Mouse (Mus musculus) MEL (cell line): ENCODE results near the gene Actr2. TPM values are rescaled to one million over a fixed set of nuclear protein-coding genes. Genes with fewer than 3 reads are reported as not detected.

Experiments used
- DNase-seq: peaks from one replicate; pipeline ENCODE4 v3.0.0; 2011; ENCODE audit warnings: low read depth, low spot score
- H3K27ac ChIP-seq: 2 replicates; pipeline ENCODE4 v1.5.1; 2012; ENCODE audit warnings: low read depth, mild to moderate bottlenecking, control low read depth, low read length, moderate library complexity; ENCODE audit not compliant: control insufficient read depth
- H3K27me3 ChIP-seq, 2 experiments: fragments of 150-350 bp in 1 of 2; sonication (generic) in 1 of 2; 2 replicates each; pipeline ENCODE4 v1.6.1; 2012; ENCODE audit warnings: low read length in 2 of 2, mild to moderate bottlenecking in 2 of 2, improper control_type of control experiment in 1 of 2, moderate library complexity in 1 of 2; ENCODE audit not compliant: insufficient read depth in 2 of 2, control insufficient read depth in 1 of 2
- H3K36me3 ChIP-seq, 2 experiments: 2 replicates each; pipeline ENCODE4 v1.6.1; 2012 to 2014; ENCODE audit warnings: low read length in 2 of 2, improper control_type of control experiment in 1 of 2, inconsistent platforms in 1 of 2, mild to moderate bottlenecking in 1 of 2; ENCODE audit not compliant: insufficient read depth in 2 of 2, control insufficient read depth in 1 of 2
- H3K4me1 ChIP-seq, 2 experiments: fragments of 150-350 bp in 1 of 2; sonication (generic) in 1 of 2; 2 replicates each; pipeline ENCODE4 v1.6.1; 2012; ENCODE audit warnings: low read length in 2 of 2, improper control_type of control experiment in 1 of 2, mild to moderate bottlenecking in 1 of 2; ENCODE audit not compliant: insufficient read depth in 2 of 2, control insufficient read depth in 1 of 2
- H3K4me3 ChIP-seq, 2 experiments: fragments of 150-350 bp in 1 of 2; sonication (generic) in 1 of 2; 2 replicates each; pipeline ENCODE4 v1.5.1; 2012; ENCODE audit warnings: low read depth in 2 of 2, low read length in 2 of 2, mild to moderate bottlenecking in 2 of 2, moderate library complexity in 2 of 2, control low read depth in 1 of 2, improper control_type of control experiment in 1 of 2; ENCODE audit not compliant: control insufficient read depth in 1 of 2, insufficient read depth in 1 of 2
- H3K79me2 ChIP-seq: 2 replicates; pipeline ENCODE4 v1.6.1; 2012; ENCODE audit warnings: mild to moderate bottlenecking, low read length, moderate library complexity; ENCODE audit not compliant: control insufficient read depth, poor library complexity, insufficient read depth
- H3K9ac ChIP-seq: 2 replicates; pipeline ENCODE4 v1.6.1; 2012; ENCODE audit warnings: low read depth, mild to moderate bottlenecking, control low read depth, low read length, moderate library complexity; ENCODE audit not compliant: control insufficient read depth, poor library complexity, severe bottlenecking
- H3K9me3 ChIP-seq: fragments of 150-350 bp; sonication (generic); replicated peaks from 2 replicates; pipeline ENCODE4 v1.6.1; 2012; ENCODE audit warnings: mild to moderate bottlenecking, low read length, improper control_type of control experiment, moderate library complexity; ENCODE audit not compliant: insufficient read depth
- CHD1 ChIP-seq: IDR thresholded peaks from 2 replicates; pipeline ENCODE4 v1.6.1; 2012; ENCODE audit warnings: low read depth, mild to moderate bottlenecking, inconsistent platforms, low read length, improper control_type of control experiment
- CHD2 ChIP-seq: IDR thresholded peaks from 2 replicates; pipeline ENCODE4 v1.6.1; 2011; ENCODE audit warnings: low read length, improper control_type of control experiment
- CTCF ChIP-seq, 3 experiments: IDR thresholded peaks in 2 of 3; conservative IDR thresholded peaks in 1 of 3; 2 replicates each; pipeline ENCODE4 v1.5.1; 2011 to 2012; ENCODE audit warnings: low read length in 3 of 3, low read depth in 2 of 3, mild to moderate bottlenecking in 2 of 3, improper control_type of control experiment in 1 of 3, inconsistent platforms in 1 of 3, mixed read lengths in 1 of 3, moderate library complexity in 1 of 3; ENCODE audit not compliant: control insufficient read depth in 1 of 3, insufficient read depth in 1 of 3, poor library complexity in 1 of 3, severe bottlenecking in 1 of 3
- EP300 ChIP-seq, 2 experiments: IDR thresholded peaks; 2 replicates each; pipeline ENCODE4 v1.6.1; 2011; ENCODE audit warnings: improper control_type of control experiment in 2 of 2, low read length in 2 of 2, low read depth in 1 of 2, mild to moderate bottlenecking in 1 of 2
- ETS1 ChIP-seq: IDR thresholded peaks from 2 replicates; pipeline ENCODE4 v1.6.1; 2012; ENCODE audit warnings: low read depth, mild to moderate bottlenecking, inconsistent platforms, low read length, improper control_type of control experiment, moderate library complexity
- GATA1 ChIP-seq: IDR thresholded peaks from 2 replicates; pipeline ENCODE4 v1.6.1; 2011; ENCODE audit warnings: low read depth, low read length, improper control_type of control experiment
- KAT2A ChIP-seq: conservative IDR thresholded peaks from 2 replicates; pipeline ENCODE4 v1.6.1; 2012; ENCODE audit warnings: low read depth, low read length, improper control_type of control experiment, inconsistent platforms
- MAFK ChIP-seq: IDR thresholded peaks from 2 replicates; pipeline ENCODE4 v1.6.1; 2011; ENCODE audit warnings: low read depth, mild to moderate bottlenecking, low read length, improper control_type of control experiment, borderline replicate concordance
- MXI1 ChIP-seq: IDR thresholded peaks from 2 replicates; pipeline ENCODE4 v1.6.1; 2011; ENCODE audit warnings: mild to moderate bottlenecking, low read depth, low read length, improper control_type of control experiment
- MYC ChIP-seq: IDR thresholded peaks from 2 replicates; pipeline ENCODE4 v1.6.1; 2011; ENCODE audit warnings: low read depth, mild to moderate bottlenecking, low read length, improper control_type of control experiment, moderate library complexity
- POLR2AphosphoS2 ChIP-seq: IDR thresholded peaks from 2 replicates; pipeline ENCODE4 v1.6.1; 2011; ENCODE audit warnings: low read length, improper control_type of control experiment
- POLR2AphosphoS5 ChIP-seq: IDR thresholded peaks from 2 replicates; pipeline ENCODE4 v1.6.1; 2012; ENCODE audit warnings: low read depth, borderline replicate concordance, mild to moderate bottlenecking, inconsistent platforms, low read length, moderate library complexity, mixed read lengths
- RCOR1 ChIP-seq: IDR thresholded peaks from 2 replicates; pipeline ENCODE4 v1.6.1; 2012; ENCODE audit warnings: low read depth, mild to moderate bottlenecking, inconsistent platforms, low read length, improper control_type of control experiment
- SMC3 ChIP-seq: IDR thresholded peaks from 2 replicates; pipeline ENCODE4 v1.6.1; 2011; ENCODE audit warnings: low read depth, low read length, improper control_type of control experiment
- TAL1 ChIP-seq: IDR thresholded peaks from 2 replicates; pipeline ENCODE4 v1.6.1; 2012; ENCODE audit warnings: mild to moderate bottlenecking, inconsistent platforms, low read length, moderate library complexity, mixed read lengths
- TBP ChIP-seq: IDR thresholded peaks from 2 replicates; pipeline ENCODE4 v1.8.0; 2011; ENCODE audit warnings: low read depth, low read length, improper control_type of control experiment
- TCF12 ChIP-seq: IDR thresholded peaks from 2 replicates; pipeline ENCODE4 v1.6.1; 2014; ENCODE audit warnings: low read depth, mild to moderate bottlenecking, inconsistent platforms, low read length, improper control_type of control experiment, moderate library complexity
- ZC3H11A ChIP-seq: IDR thresholded peaks from 2 replicates; pipeline ENCODE4 v1.6.1; 2012; ENCODE audit warnings: low read depth, mild to moderate bottlenecking, inconsistent platforms, low read length, improper control_type of control experiment
- ZKSCAN1 ChIP-seq: IDR thresholded peaks from 2 replicates; pipeline ENCODE4 v1.6.1; 2012; ENCODE audit warnings: low read depth, mild to moderate bottlenecking, inconsistent platforms, low read length, improper control_type of control experiment, moderate library complexity
- ZMIZ1 ChIP-seq: IDR thresholded peaks from 2 replicates; pipeline ENCODE4 v1.6.1; 2012; ENCODE audit warnings: low read depth, mild to moderate bottlenecking, inconsistent platforms, low read length, improper control_type of control experiment, moderate library complexity
- ZNF384 ChIP-seq: IDR thresholded peaks from 2 replicates; pipeline ENCODE4 v1.6.1; 2012; ENCODE audit warnings: low read depth, mild to moderate bottlenecking, inconsistent platforms, low read length, improper control_type of control experiment
- polyA plus RNA-seq, 2 experiments: library from polyadenylated mRNA; stranded (reverse) in 1 of 2; unstranded in 1 of 2; fragments of >175 nt in 1 of 2; fragments of >200 nt in 1 of 2; gene quantifications; 2 replicates each; pipeline versions ENCODE4 v1.2.1 to v1.2.4; 2012; ENCODE audit warnings: low replicate concordance in 2 of 2, low read depth in 1 of 2; ENCODE audit not compliant: insufficient read length in 2 of 2, insufficient read depth in 1 of 2, missing spikeins in 1 of 2
- total RNA-seq: library from RNA; depleted of rRNA; stranded (reverse); fragments of 300-350 nt; gene quantifications from 2 replicates; pipeline ENCODE4 v1.2.3, GENCODE M21; 2012

The Actr2 gene
- total and polyA plus RNA-seq, 3 experiments: 40.0 to 172 (median 160) TPM

- no peak for DNase-seq
- Histone ChIP-seq H3K4me1 (no peaks in the 10 kb centered on the region), H3K9ac (no peak overlapping the region), H3K36me3 (no peaks in the 10 kb centered on the region), H3K27me3 (peaks cover 2 to 5% of the 10 kb centered on the region in 2 experiments; a peak in 3 of 4 replicates), H3K79me2 (no peaks in the 10 kb centered on the region), H3K9me3 (no peaks in the 10 kb centered on the region), H3K4me3 (no peak overlapping the region), H3K27ac (no peak overlapping the region)
- TF ChIP-seq TAL1 (no peak), MAFK (no peak), KAT2A (no peak), MYC (no peak)
Observed at GRCm38 (mm10) chr11:20142516-20142915, 29.8 kb upstream of the Actr2 start.

- H3K4me1 ChIP-seq: no peaks in the 10 kb centered on the region
- no peak overlapping the region for H3K9ac ChIP-seq
- no peaks in the 10 kb centered on the region for H3K79me2 ChIP-seq
- no peak overlapping the region for H3K4me3 ChIP-seq
- peaks cover 5 to 6% of the 10 kb centered on the region in 2 experiments; a peak in 3 of 4 replicates for H3K27me3 ChIP-seq
- no peak overlapping the region for H3K27ac ChIP-seq
- H3K36me3 ChIP-seq: no peaks in the 10 kb centered on the region
- TF ChIP-seq SMC3: no peak
- TF ChIP-seq POLR2AphosphoS2: no peak
- TF ChIP-seq CTCF (IDR thresholded peaks at IDR 0.05 in 2 of 3, conservative IDR thresholded peaks at IDR 0.05 in 1 of 3; ENCODE audit: control insufficient read depth in 1 of 3, insufficient read depth in 1 of 3, low read depth in 2 of 3, low read length in 3 of 3, poor library complexity in 1 of 3, severe bottlenecking in 1 of 3): no peak
- TF ChIP-seq ZC3H11A: no peak
- TF ChIP-seq GATA1: no peak
- TF ChIP-seq POLR2AphosphoS5: no peak
- no peak for TF ChIP-seq ETS1
- TF ChIP-seq ZMIZ1: no peak
- DNase-seq: no peak
- no peaks in the 10 kb centered on the region for H3K9me3 ChIP-seq
Observed at GRCm38 (mm10) chr11:20140286-20140685, 27.6 kb upstream of the Actr2 start.

- H3K36me3 ChIP-seq: no peaks in the 10 kb centered on the region
- TF ChIP-seq RCOR1 (no peak), SMC3 (no peak), TBP (no peak), MXI1 (no peak), ZNF384 (no peak), CHD2 (no peak), ZKSCAN1 (no peak), TCF12 (no peak), EP300 (IDR thresholded peaks at IDR 0.05; ENCODE audit: low read depth in 1 of 2, low read length in 2 of 2) (no peak), CHD1 (no peak)
- no peak overlapping the region for H3K4me3 ChIP-seq
- H3K9me3 ChIP-seq: no peaks in the 10 kb centered on the region
- H3K79me2 ChIP-seq: no peaks in the 10 kb centered on the region
- H3K27me3 ChIP-seq: peaks cover 5 to 6% of the 10 kb centered on the region in 2 experiments; a peak in 3 of 4 replicates
- no peaks in the 10 kb centered on the region for H3K4me1 ChIP-seq
- H3K9ac ChIP-seq: no peak overlapping the region
- DNase-seq: no peak
- no peak overlapping the region for H3K27ac ChIP-seq
Observed at GRCm38 (mm10) chr11:20139711-20140110, 27.0 kb upstream of the Actr2 start.
